Mouse (Mus musculus): ENCODE results near the gene Kcnab2. TPM values are rescaled to one million over a fixed set of nuclear protein-coding genes. Genes with fewer than 3 reads are reported as not detected.

Kcnab2 gene
- total and polyA plus RNA-seq, 2 experiments, result 0.37 to 0.59 TPM

- Histone ChIP-seq H3K27ac (replicated peaks; ENCODE audit: insufficient read depth, low read depth, low read length) (no peak overlapping the region), H3K4me3 (ENCODE audit: insufficient read depth, low read depth, low read length) (no peak overlapping the region), H3K4me1 (ENCODE audit: control insufficient read depth, insufficient read depth, low read length) (no peaks in the 10 kb centered on the region), H3K27me3 (ENCODE audit: control insufficient read depth, insufficient read depth, low read length) (no peaks in the 10 kb centered on the region), H3K79me2 (ENCODE audit: control insufficient read depth, insufficient read depth, low read length) (no peaks in the 10 kb centered on the region), H3K9ac (ENCODE audit: low read depth, low read length) (no peak overlapping the region), H3K36me3 (ENCODE audit: control insufficient read depth, insufficient read depth, low read length) (no peaks in the 10 kb centered on the region)
- TF ChIP-seq POLR2A (IDR thresholded peaks at IDR 0.05; ENCODE audit: extremely low read depth, insufficient read depth, low read length) (no peak), CTCF (IDR thresholded peaks at IDR 0.05; ENCODE audit: low read depth, low read length) (no peak)
- DNase-seq (ENCODE audit: extremely low read depth, low read depth, low spot score), result no peak
- WGBS, result 68% methylated on average over 6 of the region's 6 CpGs
Observed at GRCm38 (mm10) chr4:152405143-152405542, 72.5 kb downstream of the Kcnab2 start.

GRCm38 (mm10) chr4:152398926-152399325 lies 78.7 kb downstream of the Kcnab2 start:
- 67% methylated on average over 3 of the region's 3 CpGs for WGBS
- no peaks in the 10 kb centered on the region for H3K79me2 ChIP-seq (ENCODE audit: control insufficient read depth, insufficient read depth, low read length)
- H3K27ac ChIP-seq (replicated peaks; ENCODE audit: insufficient read depth, low read depth, low read length), result no peak overlapping the region
- no peaks in the 10 kb centered on the region for H3K4me1 ChIP-seq (ENCODE audit: control insufficient read depth, insufficient read depth, low read length)
- TF ChIP-seq POLR2A (IDR thresholded peaks at IDR 0.05; ENCODE audit: extremely low read depth, insufficient read depth, low read length) (no peak), CTCF (IDR thresholded peaks at IDR 0.05; ENCODE audit: low read depth, low read length) (no peak)
- no peaks in the 10 kb centered on the region for H3K36me3 ChIP-seq (ENCODE audit: control insufficient read depth, insufficient read depth, low read length)
- H3K4me3 ChIP-seq (ENCODE audit: insufficient read depth, low read depth, low read length), result no peak overlapping the region
- no peak overlapping the region for H3K9ac ChIP-seq (ENCODE audit: low read depth, low read length)
- no peak for DNase-seq (ENCODE audit: extremely low read depth, low read depth, low spot score)
- H3K27me3 ChIP-seq (ENCODE audit: control insufficient read depth, insufficient read depth, low read length), result no peaks in the 10 kb centered on the region

DNA sequence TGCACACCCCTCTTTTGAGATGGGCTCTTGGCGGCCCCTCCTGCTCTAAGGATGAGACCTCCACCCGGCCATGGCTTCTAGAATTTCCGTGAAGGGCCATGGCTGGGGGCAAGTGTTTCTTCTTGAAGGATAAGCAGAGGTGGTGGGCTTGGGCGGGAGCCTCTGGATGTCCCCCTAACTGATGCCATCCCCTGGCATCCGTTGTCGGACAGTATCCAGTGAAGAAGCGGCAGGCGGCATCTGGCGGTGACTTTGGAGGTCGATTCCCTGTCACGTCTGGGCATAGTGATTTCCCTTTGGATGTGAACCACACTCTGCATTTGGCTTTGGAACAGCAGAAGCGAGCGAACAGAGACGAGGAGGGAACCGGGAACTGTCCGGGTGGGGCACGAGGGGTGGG lies 85.0 kb downstream of the Kcnab2 start:
- no peak for DNase-seq (ENCODE audit: extremely low read depth, low read depth, low spot score)
- Histone ChIP-seq H3K9ac (ENCODE audit: low read depth, low read length) (no peak overlapping the region), H3K4me3 (ENCODE audit: insufficient read depth, low read depth, low read length) (no peak overlapping the region), H3K79me2 (ENCODE audit: control insufficient read depth, insufficient read depth, low read length) (no peaks in the 10 kb centered on the region), H3K36me3 (ENCODE audit: control insufficient read depth, insufficient read depth, low read length) (no peaks in the 10 kb centered on the region), H3K4me1 (ENCODE audit: control insufficient read depth, insufficient read depth, low read length) (no peaks in the 10 kb centered on the region), H3K27me3 (ENCODE audit: control insufficient read depth, insufficient read depth, low read length) (no peaks in the 10 kb centered on the region), H3K27ac (replicated peaks; ENCODE audit: insufficient read depth, low read depth, low read length) (no peak overlapping the region)
- WGBS, result 82% methylated on average over 17 of the region's 17 CpGs
- no peak for TF ChIP-seq CTCF (IDR thresholded peaks at IDR 0.05; ENCODE audit: low read depth, low read length)
- no peak for TF ChIP-seq POLR2A (IDR thresholded peaks at IDR 0.05; ENCODE audit: extremely low read depth, insufficient read depth, low read length)

- no peak for TF ChIP-seq CTCF (IDR thresholded peaks at IDR 0.05; ENCODE audit: low read depth, low read length)
- no peak for TF ChIP-seq POLR2A (IDR thresholded peaks at IDR 0.05; ENCODE audit: extremely low read depth, insufficient read depth, low read length)
- H3K27ac ChIP-seq (replicated peaks; ENCODE audit: insufficient read depth, low read depth, low read length), result no peak overlapping the region
- H3K4me1 ChIP-seq (ENCODE audit: control insufficient read depth, insufficient read depth, low read length), result no peaks in the 10 kb centered on the region
- H3K27me3 ChIP-seq (ENCODE audit: control insufficient read depth, insufficient read depth, low read length), result no peaks in the 10 kb centered on the region
- H3K36me3 ChIP-seq (ENCODE audit: control insufficient read depth, insufficient read depth, low read length), result no peaks in the 10 kb centered on the region
- H3K9ac ChIP-seq (ENCODE audit: low read depth, low read length), result no peak overlapping the region
- 76% methylated on average over 5 of the region's 5 CpGs for WGBS
- no peaks in the 10 kb centered on the region for H3K79me2 ChIP-seq (ENCODE audit: control insufficient read depth, insufficient read depth, low read length)
- no peak overlapping the region for H3K4me3 ChIP-seq (ENCODE audit: insufficient read depth, low read depth, low read length)
- DNase-seq (ENCODE audit: extremely low read depth, low read depth, low spot score), result no peak
Observed at GRCm38 (mm10) chr4:152392192-152392591, 85.5 kb downstream of the Kcnab2 start.

DNA sequence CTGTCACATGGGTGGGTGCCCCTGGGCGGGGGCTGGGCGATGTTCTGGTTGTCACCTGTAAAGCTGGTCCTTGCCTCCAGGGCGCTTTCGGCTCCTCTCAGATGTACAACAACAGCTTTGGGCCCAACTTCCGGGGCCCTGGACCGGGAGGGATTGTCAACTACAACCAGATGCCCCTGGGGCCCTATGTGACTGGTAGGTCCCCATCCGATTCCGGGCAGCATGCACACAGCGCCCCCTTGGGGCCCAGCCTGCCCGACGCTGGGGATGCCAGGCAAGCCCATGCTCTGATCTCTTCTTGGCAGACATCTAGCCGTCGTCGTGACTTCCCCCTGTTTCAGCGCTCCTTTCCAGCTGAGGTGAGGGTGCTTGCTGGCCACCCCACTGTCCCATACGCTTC lies 92.0 kb downstream of the Kcnab2 start:
- Histone ChIP-seq H3K27me3 (ENCODE audit: control insufficient read depth, insufficient read depth, low read length) (no peaks in the 10 kb centered on the region), H3K4me1 (ENCODE audit: control insufficient read depth, insufficient read depth, low read length) (no peaks in the 10 kb centered on the region)
- 54% methylated on average over 16 of the region's 16 CpGs for WGBS

DNA sequence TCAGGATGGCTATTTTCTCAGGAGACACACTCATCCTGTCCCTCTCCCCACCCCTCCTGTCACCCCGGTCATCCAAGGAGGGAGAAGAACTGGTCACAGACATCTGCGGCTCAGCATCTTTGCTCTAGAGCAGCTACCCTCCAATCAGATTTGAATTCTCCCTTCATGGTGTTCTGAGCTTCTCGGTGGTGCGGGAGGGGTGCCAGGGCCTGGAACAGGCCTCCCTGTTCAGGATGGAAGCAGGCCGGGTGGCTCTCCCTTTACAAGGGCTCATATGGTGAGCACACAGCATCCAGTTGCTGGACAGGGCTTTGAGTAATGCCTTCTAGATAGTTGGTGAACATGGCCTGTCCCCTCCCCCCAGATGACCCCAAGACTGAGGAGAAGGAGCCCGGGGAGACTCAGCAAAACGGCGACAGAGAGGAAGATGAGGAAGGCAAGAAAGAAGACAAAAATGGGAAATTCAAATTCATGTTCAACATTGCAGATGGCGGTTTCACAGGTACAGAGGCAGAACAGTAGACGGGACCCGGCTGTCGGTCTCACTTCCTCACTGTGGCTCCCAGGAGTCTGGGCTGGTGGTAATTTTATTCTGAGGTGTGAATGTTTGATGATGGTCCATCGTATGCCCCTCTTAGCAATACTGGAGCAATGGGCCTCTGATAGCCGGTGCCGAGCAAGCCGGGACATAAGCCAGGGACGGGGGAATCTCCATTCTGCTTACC lies 95.0 kb downstream of the Kcnab2 start:
- H3K27me3 ChIP-seq (ENCODE audit: control insufficient read depth, insufficient read depth, low read length), result no peaks in the 10 kb centered on the region
- WGBS, result 83% methylated on average over 17 of the region's 17 CpGs
- H3K9ac ChIP-seq (ENCODE audit: low read depth, low read length), result no peak overlapping the region
- no peaks in the 10 kb centered on the region for H3K36me3 ChIP-seq (ENCODE audit: control insufficient read depth, insufficient read depth, low read length)
- no peak overlapping the region for H3K27ac ChIP-seq (replicated peaks; ENCODE audit: insufficient read depth, low read depth, low read length)
- no peaks in the 10 kb centered on the region for H3K4me1 ChIP-seq (ENCODE audit: control insufficient read depth, insufficient read depth, low read length)
- no peak for TF ChIP-seq CTCF (IDR thresholded peaks at IDR 0.05; ENCODE audit: low read depth, low read length)
- TF ChIP-seq POLR2A (IDR thresholded peaks at IDR 0.05; ENCODE audit: extremely low read depth, insufficient read depth, low read length), result no peak
- H3K4me3 ChIP-seq (ENCODE audit: insufficient read depth, low read depth, low read length), result no peak overlapping the region
- no peak for DNase-seq (ENCODE audit: extremely low read depth, low read depth, low spot score)
- no peaks in the 10 kb centered on the region for H3K79me2 ChIP-seq (ENCODE audit: control insufficient read depth, insufficient read depth, low read length)

More for the DNA sequence above, 92.0 kb downstream of the Kcnab2 start:
- no peak for DNase-seq (ENCODE audit: extremely low read depth, low read depth, low spot score)
- Histone ChIP-seq H3K9ac (ENCODE audit: low read depth, low read length) (no peak overlapping the region), H3K79me2 (ENCODE audit: control insufficient read depth, insufficient read depth, low read length) (no peaks in the 10 kb centered on the region), H3K4me3 (ENCODE audit: insufficient read depth, low read depth, low read length) (no peak overlapping the region), H3K27ac (replicated peaks; ENCODE audit: insufficient read depth, low read depth, low read length) (no peak overlapping the region), H3K36me3 (ENCODE audit: control insufficient read depth, insufficient read depth, low read length) (no peaks in the 10 kb centered on the region)
- TF ChIP-seq POLR2A (IDR thresholded peaks at IDR 0.05; ENCODE audit: extremely low read depth, insufficient read depth, low read length) (no peak), CTCF (IDR thresholded peaks at IDR 0.05; ENCODE audit: low read depth, low read length) (peak; percentile 27; the same call in 1 of the 2 replicates)
